Mouse (Mus musculus): Measurements from ENCODE around the gene Gpr37l1. TPM values are rescaled to one million over a fixed set of nuclear protein-coding genes. Genes with fewer than 3 reads are reported as not detected.

Gene Gpr37l1
- polyA plus RNA-seq, 1 experiment from 2014 or later, result 0.68 TPM

DNA sequence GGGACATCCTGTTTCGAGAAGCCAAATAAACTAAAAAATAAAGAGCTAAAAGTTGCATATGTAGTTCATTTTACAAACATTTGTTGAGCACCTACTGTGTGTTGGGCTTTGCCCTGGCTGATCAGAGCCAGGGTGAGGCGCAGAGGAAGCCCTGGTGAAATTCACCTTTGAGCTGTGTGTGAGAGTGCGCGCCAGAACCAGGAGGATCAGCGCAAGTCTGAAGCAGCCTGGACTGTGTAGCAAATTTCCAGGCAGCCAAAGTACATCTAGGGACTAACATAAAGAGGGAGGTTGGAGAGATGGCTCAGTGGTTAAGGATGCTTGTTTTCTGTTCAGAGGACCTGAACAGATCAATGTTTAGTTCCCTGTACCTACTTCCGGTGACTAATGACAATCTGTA is 5.8 kb upstream of the Gpr37l1 start:
- H3K27ac ChIP-seq, result no peak overlapping the region
- H3K9me3 ChIP-seq (ENCODE audit: control insufficient read depth, low read length), result no peaks in the 10 kb centered on the region
- 97% methylated on average over 6 of the region's 6 CpGs for WGBS
- no peak overlapping the region for H3K4me2 ChIP-seq (replicated peaks)
- H3K9ac ChIP-seq, result no peak overlapping the region
- ATAC-seq (ENCODE audit: low FRiP score) (no peak), DNase-seq (ENCODE audit: low spot score) (no peak)
- H3K27me3 ChIP-seq (ENCODE audit: control insufficient read depth, insufficient read depth, low read length), result no peaks in the 10 kb centered on the region
- no peaks in the 10 kb centered on the region for H3K36me3 ChIP-seq (replicated peaks; ENCODE audit: control insufficient read depth, insufficient read depth)
- H3K4me3 ChIP-seq (replicated peaks; ENCODE audit: low read length), result no peak overlapping the region
- H3K4me1 ChIP-seq (replicated peaks; ENCODE audit: control insufficient read depth, insufficient read depth, low read length), result no peaks in the 10 kb centered on the region

DNA sequence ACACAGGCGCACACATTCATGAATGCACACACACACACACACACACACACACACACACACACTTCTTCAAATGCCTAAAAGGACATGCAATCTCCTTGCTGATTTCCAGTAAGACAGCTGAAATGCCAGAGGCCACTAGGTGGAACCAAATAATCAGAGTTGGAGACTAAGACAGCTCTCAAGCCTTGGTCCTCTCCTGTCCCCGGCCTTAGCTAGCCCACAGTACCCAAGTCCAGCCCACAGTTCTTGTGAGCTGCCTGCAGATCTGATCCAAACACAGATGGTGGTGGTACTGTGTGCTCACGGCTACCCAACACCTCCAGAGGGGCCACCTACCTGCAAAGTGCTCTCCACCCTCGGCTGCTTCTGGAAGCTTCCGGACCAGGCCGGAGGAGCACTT is 4.5 kb upstream of the Gpr37l1 start:
- Histone ChIP-seq H3K9ac (no peak overlapping the region), H3K4me2 (replicated peaks) (no peak overlapping the region), H3K36me3 (replicated peaks; ENCODE audit: control insufficient read depth, insufficient read depth) (no peaks in the 10 kb centered on the region), H3K9me3 (ENCODE audit: control insufficient read depth, low read length) (no peaks in the 10 kb centered on the region), H3K27me3 (ENCODE audit: control insufficient read depth, insufficient read depth, low read length) (no peaks in the 10 kb centered on the region), H3K27ac (no peak overlapping the region), H3K4me1 (replicated peaks; ENCODE audit: control insufficient read depth, insufficient read depth, low read length) (no peaks in the 10 kb centered on the region), H3K4me3 (replicated peaks; ENCODE audit: low read length) (no peak overlapping the region)
- DNase-seq (ENCODE audit: low spot score), result peak; percentile 86
- peak; percentile 72 for ATAC-seq (ENCODE audit: low FRiP score)
- 65% methylated on average over 6 of the region's 6 CpGs for WGBS

DNA sequence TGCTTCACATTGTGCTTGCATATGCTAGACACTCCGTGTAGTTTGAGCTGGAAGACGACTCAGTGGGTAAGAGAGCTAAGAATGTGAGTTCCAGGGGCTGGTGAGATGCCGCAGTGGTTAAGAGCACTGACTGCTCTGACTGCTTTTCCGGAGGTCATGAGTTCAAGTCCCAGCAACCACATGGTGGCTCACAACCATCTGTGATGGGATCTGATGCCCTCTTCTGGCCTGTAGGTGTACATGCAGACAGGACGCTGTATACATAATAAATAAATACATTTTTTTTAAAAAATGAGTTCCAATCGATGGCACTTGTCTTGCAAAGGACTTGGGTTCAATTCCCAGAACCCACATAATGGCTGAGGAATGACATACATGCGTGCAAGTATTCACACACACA is 3.7 kb upstream of the Gpr37l1 start:
- Histone ChIP-seq H3K4me1 (replicated peaks; ENCODE audit: control insufficient read depth, insufficient read depth, low read length) (no peaks in the 10 kb centered on the region), H3K9ac (no peak overlapping the region), H3K27me3 (ENCODE audit: control insufficient read depth, insufficient read depth, low read length) (no peaks in the 10 kb centered on the region), H3K36me3 (replicated peaks; ENCODE audit: control insufficient read depth, insufficient read depth) (no peaks in the 10 kb centered on the region), H3K9me3 (ENCODE audit: control insufficient read depth, low read length) (no peaks in the 10 kb centered on the region), H3K27ac (no peak overlapping the region), H3K4me2 (replicated peaks) (no peak overlapping the region), H3K4me3 (replicated peaks; ENCODE audit: low read length) (no peak overlapping the region)
- WGBS, result 89% methylated on average over 7 of the region's 7 CpGs
- ATAC-seq (ENCODE audit: low FRiP score) (no peak), DNase-seq (ENCODE audit: low spot score) (no peak)

DNA sequence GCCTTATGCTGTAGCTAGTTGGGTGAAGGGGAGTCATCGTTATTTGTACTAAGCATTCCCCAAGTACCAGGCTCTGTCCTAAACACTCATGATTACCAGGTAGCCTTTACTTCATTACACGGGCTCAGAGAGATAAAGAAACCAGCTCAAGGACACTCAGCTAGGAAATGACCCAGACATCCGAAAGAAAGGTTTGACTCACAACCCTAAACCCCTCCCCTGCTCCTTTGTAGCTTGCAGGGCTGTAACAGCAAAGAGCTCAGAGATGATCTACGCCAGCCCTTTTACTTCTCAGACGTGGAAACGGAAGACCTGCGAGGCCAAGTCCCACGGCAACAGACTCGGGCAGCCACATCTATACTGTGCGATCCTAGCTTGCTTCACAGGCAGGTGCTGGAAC is 2.8 kb upstream of the Gpr37l1 start:
- Histone ChIP-seq H3K4me3 (replicated peaks; ENCODE audit: low read length) (no peak overlapping the region), H3K4me1 (replicated peaks; ENCODE audit: control insufficient read depth, insufficient read depth, low read length) (no peaks in the 10 kb centered on the region), H3K36me3 (replicated peaks; ENCODE audit: control insufficient read depth, insufficient read depth) (no peaks in the 10 kb centered on the region), H3K27me3 (ENCODE audit: control insufficient read depth, insufficient read depth, low read length) (no peaks in the 10 kb centered on the region), H3K4me2 (replicated peaks) (no peak overlapping the region), H3K9ac (no peak overlapping the region), H3K9me3 (ENCODE audit: control insufficient read depth, low read length) (no peaks in the 10 kb centered on the region), H3K27ac (0 out of 2 replicates have a peak overlapping the region, but pooled peaks have one; percentile 17)
- ATAC-seq (ENCODE audit: low FRiP score) (no peak), DNase-seq (ENCODE audit: low spot score) (no peak)
- 70% methylated on average over 10 of the region's 10 CpGs for WGBS

DNA sequence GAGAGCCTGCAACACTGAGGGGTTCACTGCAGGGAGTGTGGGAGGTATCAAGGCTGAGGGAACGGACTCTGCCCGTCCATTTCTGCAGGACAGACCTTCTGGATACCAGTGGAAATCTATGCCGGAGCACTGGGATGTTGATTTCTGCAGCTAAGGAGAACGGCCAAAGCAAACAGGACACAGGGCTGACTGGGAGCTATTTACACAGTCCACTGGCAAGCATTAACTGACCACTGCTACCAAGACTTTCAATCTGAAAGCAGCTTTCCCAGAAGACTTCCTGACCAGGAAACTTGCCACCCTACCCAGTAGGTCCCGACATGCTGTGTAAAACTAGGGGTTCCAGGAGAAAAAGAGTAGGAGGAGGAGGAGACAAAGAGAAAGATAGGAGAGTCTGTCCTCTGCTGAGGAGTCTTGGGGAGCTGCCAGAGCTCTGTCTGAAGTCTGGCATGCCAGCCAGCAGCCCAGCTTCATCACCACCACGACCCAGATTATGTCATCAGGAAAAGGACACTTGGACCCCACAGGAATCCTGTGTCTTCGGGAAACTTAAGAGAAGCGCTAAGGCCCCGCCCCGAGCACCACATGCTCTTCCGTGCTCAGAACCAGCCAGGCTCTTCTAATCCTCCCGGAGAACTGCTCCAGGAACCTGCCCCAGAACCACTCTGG is 2.2 kb upstream of the Gpr37l1 start:
- ATAC-seq (ENCODE audit: low FRiP score), result no peak
- WGBS, result 53% methylated on average over 12 of the region's 12 CpGs
- no peaks in the 10 kb centered on the region for H3K27me3 ChIP-seq (ENCODE audit: control insufficient read depth, insufficient read depth, low read length)
- no peak overlapping the region for H3K9ac ChIP-seq
- 0 out of 2 replicates have a peak overlapping the region, but pooled peaks have one; percentile 17 for H3K27ac ChIP-seq
- no peak for DNase-seq (ENCODE audit: low spot score)
- no peaks in the 10 kb centered on the region for H3K9me3 ChIP-seq (ENCODE audit: control insufficient read depth, low read length)
- H3K4me2 ChIP-seq (replicated peaks), result no peak overlapping the region
- no peak overlapping the region for H3K4me3 ChIP-seq (replicated peaks; ENCODE audit: low read length)
- H3K4me1 ChIP-seq (replicated peaks; ENCODE audit: control insufficient read depth, insufficient read depth, low read length), result no peaks in the 10 kb centered on the region
- H3K36me3 ChIP-seq (replicated peaks; ENCODE audit: control insufficient read depth, insufficient read depth), result no peaks in the 10 kb centered on the region

DNA sequence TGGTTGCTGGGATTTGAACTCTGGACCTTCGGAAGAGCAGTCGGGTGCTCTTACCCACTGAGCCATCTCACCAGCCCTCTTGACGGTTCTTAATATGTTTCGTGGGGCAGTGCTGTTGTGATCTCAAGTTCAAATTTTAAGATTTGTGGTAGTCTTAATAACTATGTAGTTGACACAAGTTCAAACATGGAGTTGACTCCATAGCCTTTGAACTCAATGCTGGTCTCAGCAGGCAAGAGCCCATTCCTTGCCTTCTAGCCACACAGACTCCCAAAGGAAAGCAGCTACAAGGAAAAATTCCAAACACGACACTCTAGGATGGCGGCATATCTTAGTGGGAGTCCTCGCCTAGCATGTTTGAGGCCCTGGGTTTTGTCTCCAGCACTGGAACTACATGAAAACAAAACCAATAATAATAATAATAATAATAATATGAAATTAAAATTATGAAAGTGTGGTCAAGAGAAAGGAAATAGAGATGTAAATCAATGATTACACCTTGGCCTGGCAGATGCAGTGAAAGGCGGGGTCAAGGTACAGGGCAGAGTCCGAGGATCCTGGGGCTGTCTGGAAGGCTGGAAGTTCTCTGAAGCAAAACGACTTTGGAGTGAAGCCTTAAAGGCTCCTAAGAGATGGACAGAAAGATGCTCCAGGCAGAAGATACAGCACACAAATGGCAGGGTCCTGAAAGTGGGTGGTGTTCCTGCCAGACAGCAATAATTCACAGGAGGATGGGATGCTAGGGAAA is 1.1 kb upstream of the Gpr37l1 start:
- no peak for ATAC-seq (ENCODE audit: low FRiP score)

DNA sequence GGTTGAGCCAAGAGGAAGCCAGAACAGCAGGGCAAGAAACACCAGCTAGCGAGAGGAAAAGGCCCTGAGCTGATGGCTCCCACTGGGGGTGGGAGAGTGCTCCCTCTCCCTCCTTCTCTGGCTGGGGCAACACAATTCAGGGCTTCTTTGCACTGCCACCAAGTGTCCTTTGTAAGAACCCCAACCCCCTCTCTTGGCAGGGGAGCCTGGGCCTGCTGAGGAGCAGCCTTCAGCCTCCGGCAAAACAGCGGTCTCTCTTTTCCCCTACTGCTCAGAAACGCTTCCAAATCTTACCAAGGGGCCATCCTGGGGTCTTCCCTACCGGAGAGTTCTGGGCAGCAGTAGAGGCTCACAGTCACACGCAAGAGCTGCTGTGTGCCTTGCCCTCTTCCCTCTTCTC is 4.8 kb downstream of the Gpr37l1 start:
- H3K4me3 ChIP-seq (replicated peaks; ENCODE audit: low read length), result no peak overlapping the region

More for the DNA sequence above, 1.1 kb upstream of the Gpr37l1 start:
- Histone ChIP-seq H3K9me3 (ENCODE audit: control insufficient read depth, low read length) (no peaks in the 10 kb centered on the region), H3K27ac (no peak overlapping the region), H3K4me3 (replicated peaks; ENCODE audit: low read length) (no peak overlapping the region), H3K4me2 (replicated peaks) (no peak overlapping the region), H3K27me3 (ENCODE audit: control insufficient read depth, insufficient read depth, low read length) (no peaks in the 10 kb centered on the region), H3K9ac (no peak overlapping the region), H3K4me1 (replicated peaks; ENCODE audit: control insufficient read depth, insufficient read depth, low read length) (no peaks in the 10 kb centered on the region), H3K36me3 (replicated peaks; ENCODE audit: control insufficient read depth, insufficient read depth) (no peaks in the 10 kb centered on the region)
- 90% methylated on average over 10 of the region's 10 CpGs for WGBS
- DNase-seq (ENCODE audit: low spot score), result no peak

DNA sequence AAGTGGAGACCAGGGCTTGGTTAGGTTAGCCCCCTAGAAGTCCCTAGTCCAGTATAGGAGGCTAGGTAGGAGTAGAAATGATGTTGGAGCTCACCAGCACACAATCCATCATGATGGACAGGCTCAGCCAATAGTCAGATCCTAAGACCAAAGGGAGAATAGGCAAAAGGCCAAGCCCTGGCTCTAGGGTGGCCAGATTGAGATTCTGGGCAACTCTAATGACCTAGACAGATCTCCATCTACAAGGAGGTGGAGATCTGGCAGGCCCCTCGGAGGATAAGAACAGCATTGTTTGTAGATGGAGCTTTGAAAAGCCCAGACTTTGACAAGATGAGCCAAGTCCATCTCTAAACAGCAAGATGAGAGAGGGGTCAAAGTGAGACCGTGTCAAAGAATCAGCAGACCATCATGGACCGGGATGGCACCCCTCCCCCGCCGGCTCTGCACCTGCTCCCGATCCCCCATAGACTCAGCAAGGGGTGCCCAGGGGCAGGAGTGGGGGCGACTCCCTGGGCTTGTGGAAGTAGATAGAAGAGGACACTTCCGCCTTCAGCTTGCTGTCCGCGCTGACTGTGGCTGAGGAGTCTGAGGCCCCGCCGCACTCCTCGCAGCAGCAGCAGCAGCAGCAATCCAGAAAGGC is 7.0 kb downstream of the Gpr37l1 start:
- 84% methylated on average over 13 of the region's 13 CpGs for WGBS
- DNase-seq (ENCODE audit: low spot score) (no peak), ATAC-seq (ENCODE audit: low FRiP score) (no peak)
- Histone ChIP-seq H3K36me3 (replicated peaks; ENCODE audit: control insufficient read depth, insufficient read depth) (peaks cover 17% of the 10 kb centered on the region), H3K4me1 (replicated peaks; ENCODE audit: control insufficient read depth, insufficient read depth, low read length) (peaks cover 19% of the 10 kb centered on the region; the same call in 1 of the 2 replicates), H3K27ac (peak overlapping the region; percentile 77), H3K4me3 (replicated peaks; ENCODE audit: low read length) (no peak overlapping the region), H3K9me3 (ENCODE audit: control insufficient read depth, low read length) (no peaks in the 10 kb centered on the region), H3K9ac (no peak overlapping the region), H3K4me2 (replicated peaks) (no peak overlapping the region), H3K27me3 (ENCODE audit: control insufficient read depth, insufficient read depth, low read length) (no peaks in the 10 kb centered on the region)

More for the DNA sequence above, 4.8 kb downstream of the Gpr37l1 start:
- no peaks in the 10 kb centered on the region for H3K9me3 ChIP-seq (ENCODE audit: control insufficient read depth, low read length)
- ATAC-seq (ENCODE audit: low FRiP score) (no peak), DNase-seq (ENCODE audit: low spot score) (no peak)
- peaks cover 6% of the 10 kb centered on the region; the same call in 1 of the 2 replicates for H3K4me1 ChIP-seq (replicated peaks; ENCODE audit: control insufficient read depth, insufficient read depth, low read length)
- 29% methylated on average over 6 of the region's 6 CpGs for WGBS
- H3K27ac ChIP-seq, result peak overlapping the region; percentile 67
- H3K9ac ChIP-seq, result no peak overlapping the region
- no peaks in the 10 kb centered on the region for H3K27me3 ChIP-seq (ENCODE audit: control insufficient read depth, insufficient read depth, low read length)
- H3K36me3 ChIP-seq (replicated peaks; ENCODE audit: control insufficient read depth, insufficient read depth), result no peaks in the 10 kb centered on the region
- no peak overlapping the region for H3K4me2 ChIP-seq (replicated peaks)

DNA sequence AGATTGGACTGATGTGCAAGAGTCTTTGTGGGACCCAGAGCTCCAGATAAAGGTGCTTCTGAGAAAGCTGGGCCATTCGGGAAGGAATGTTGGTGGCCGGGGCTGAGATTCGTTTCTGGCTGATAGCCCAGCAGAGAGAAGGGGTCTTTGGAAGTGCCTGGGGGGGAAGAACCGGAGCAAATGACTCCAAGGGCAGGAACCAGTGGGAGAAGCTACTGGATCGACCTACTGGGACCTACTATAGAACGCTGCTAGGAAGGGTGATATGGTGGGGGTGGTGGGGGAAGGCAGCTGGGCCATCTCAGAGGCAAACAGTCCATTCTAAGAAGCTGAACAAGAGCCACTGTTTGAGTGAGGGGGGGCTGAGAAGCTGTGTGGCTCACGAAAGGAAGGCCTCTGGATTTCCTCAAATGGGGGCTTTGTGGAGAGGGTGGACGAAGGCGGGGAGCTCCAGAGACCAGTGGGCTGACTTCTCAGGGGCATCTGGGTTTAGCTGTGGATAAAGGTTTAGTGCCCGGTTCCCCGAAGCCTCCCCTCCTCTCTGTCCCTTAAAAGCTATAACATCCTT is 7.8 kb downstream of the Gpr37l1 start:
- H3K9me3 ChIP-seq (ENCODE audit: control insufficient read depth, low read length), result no peaks in the 10 kb centered on the region
- H3K4me3 ChIP-seq (replicated peaks; ENCODE audit: low read length), result no peak overlapping the region
- no peaks in the 10 kb centered on the region for H3K27me3 ChIP-seq (ENCODE audit: control insufficient read depth, insufficient read depth, low read length)
- H3K4me2 ChIP-seq (replicated peaks), result no peak overlapping the region
- H3K27ac ChIP-seq, result peak overlapping the region; percentile 77
- no peak for DNase-seq (ENCODE audit: low spot score)
- 67% methylated on average over 11 of the region's 11 CpGs for WGBS
- peaks cover 25% of the 10 kb centered on the region; the same call in 1 of the 2 replicates for H3K4me1 ChIP-seq (replicated peaks; ENCODE audit: control insufficient read depth, insufficient read depth, low read length)
- no peak overlapping the region for H3K9ac ChIP-seq
- ATAC-seq (ENCODE audit: low FRiP score), result peak; percentile 35
- peaks cover 24% of the 10 kb centered on the region for H3K36me3 ChIP-seq (replicated peaks; ENCODE audit: control insufficient read depth, insufficient read depth)
